21 mouse cellular contexts compared by ENCODE assay signal in the genomic region with DNA sequence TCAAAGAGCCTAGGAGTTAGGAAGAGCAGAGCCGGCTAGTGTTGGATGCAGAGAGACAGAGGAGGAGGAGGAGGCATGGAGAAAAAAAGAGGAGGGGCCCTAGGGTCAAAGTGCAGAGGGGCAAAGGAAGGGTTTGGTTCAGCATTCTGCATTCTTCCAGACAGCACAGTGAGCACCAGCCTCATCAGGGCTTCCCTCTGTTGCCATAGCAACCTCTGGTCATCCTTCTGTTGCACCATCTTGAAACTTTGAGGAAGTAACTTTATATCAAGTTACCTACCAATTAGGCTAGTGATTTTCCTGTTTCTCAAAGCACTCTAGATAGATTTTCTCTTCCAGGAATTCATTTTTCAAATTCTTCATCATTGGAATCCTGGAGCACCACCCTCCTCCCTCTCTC. TPM values are rescaled to one million over a fixed set of nuclear protein-coding genes. Genes with fewer than 3 reads are reported as not detected.
A peak's percentile ranks its signal among the peaks of the same experiment; 100 is the strongest.
DNase-seq lines count a peak whose midpoint lies in the region; ATAC-seq lines count a peak whose summit lies in the region.
"Had no signal": no experiment of that assay in that cellular context is flagged by ENCODE, and none has a peak within 500 bp of the region (broad histone marks: within the 10 kb centered on the region; RNA-seq: fewer than 3 reads in every experiment).

No protein-coding gene starts in this region.

- DNase-seq in embryo, embryonic 11 days = peak; percentile 31
- no peak for DNase-seq in embryo, embryonic 10.5 days (ENCODE audit: low spot score)
- DNase-seq in 3T3-L1 (ENCODE audit: low read depth, low spot score) = peak; percentile 58
- peak; percentile 25 for DNase-seq in NIH3T3 (ENCODE audit: low read depth)
- DNase-seq in lung, postnatal 25 days (ENCODE audit: low spot score) = no peak
- no peak for DNase-seq in layer of hippocampus, postnatal 10 days (ENCODE audit: low spot score in 2 of 2)
- no peak for DNase-seq in left cerebral cortex, postnatal 4 days
- DNase-seq: adrenal gland, postnatal 25 days; B cell, adult 2 months; cerebellum, postnatal 10 days; gastrocnemius, postnatal 10 days; heart, adult 18-20 months; heart, postnatal 14 days; kidney, adult 2 months; kidney, postnatal 14 days; liver, embryonic 13.5 days; lung, adult 2 months; lung, postnatal 14 days; thymus, postnatal 14 days had no signal

- peak; percentile 99 for ATAC-seq in granulocyte monocyte progenitor cell, adult 5-6 weeks (replicated peaks; ENCODE audit: poor library complexity, severe bottlenecking)
- ATAC-seq: forebrain, embryonic 16.5 days had no signal

- intact Hi-C loops in left cerebral cortex, postnatal 4 days (cut with DNase I) = no loop called here

RNA-seq across cellular contexts. Expression of a gene that starts 18.3 kb away (rescaled TPM):
- total RNA-seq in granulocyte monocyte progenitor cell, adult 5-6 weeks (2014; fragmentation: Nextera tagmentation) = not detected in 2 replicates
- total RNA-seq in granulocyte monocyte progenitor cell, adult 5-6 weeks (2017) = not detected in 2 replicates
- total RNA-seq in layer of hippocampus, postnatal 10 days (2021) = 1 to 10 TPM; 6.3 to 8.7 TPM
- 1 to 10 TPM; 3.1 to 3.3 TPM for total RNA-seq in left cerebral cortex, postnatal 4 days (2021)

Comparison
In these comparisons a context has a peak if more than half of its experiments do, and no peak if none do; other contexts are left out.
1. DNase-seq: peak in embryo, embryonic 11 days (single experiment), 3T3-L1 (single experiment) and NIH3T3 (single experiment); none in embryo, embryonic 10.5 days (single experiment), lung, postnatal 25 days (single experiment), layer of hippocampus, postnatal 10 days (0 of 2) and left cerebral cortex, postnatal 4 days (single experiment).
2. RNA of a gene that starts 18.3 kb away (total RNA-seq): 6.3 to 8.7 TPM in layer of hippocampus, postnatal 10 days and 3.1 to 3.3 TPM in left cerebral cortex, postnatal 4 days; not detected in granulocyte monocyte progenitor cell, adult 5-6 weeks; every median in the first group is over 4 times any median in the second.